Mouse (Mus musculus) naive thymus-derived CD4-positive, alpha-beta T cell, adult 5 months (primary cell): ENCODE results near the gene Acat2. TPM values are rescaled to one million over a fixed set of nuclear protein-coding genes. Genes with fewer than 3 reads are reported as not detected.

ENCODE experiments used
- polyA plus RNA-seq: library from polyadenylated mRNA; unstranded; fragments of 100-300 nt; shearing (Covaris generic); gene quantifications from one replicate; pipeline ENCODE4 v1.2.1, GENCODE M21; 2017

The Acat2 gene
- polyA plus RNA-seq = 45.3 TPM

DNA sequence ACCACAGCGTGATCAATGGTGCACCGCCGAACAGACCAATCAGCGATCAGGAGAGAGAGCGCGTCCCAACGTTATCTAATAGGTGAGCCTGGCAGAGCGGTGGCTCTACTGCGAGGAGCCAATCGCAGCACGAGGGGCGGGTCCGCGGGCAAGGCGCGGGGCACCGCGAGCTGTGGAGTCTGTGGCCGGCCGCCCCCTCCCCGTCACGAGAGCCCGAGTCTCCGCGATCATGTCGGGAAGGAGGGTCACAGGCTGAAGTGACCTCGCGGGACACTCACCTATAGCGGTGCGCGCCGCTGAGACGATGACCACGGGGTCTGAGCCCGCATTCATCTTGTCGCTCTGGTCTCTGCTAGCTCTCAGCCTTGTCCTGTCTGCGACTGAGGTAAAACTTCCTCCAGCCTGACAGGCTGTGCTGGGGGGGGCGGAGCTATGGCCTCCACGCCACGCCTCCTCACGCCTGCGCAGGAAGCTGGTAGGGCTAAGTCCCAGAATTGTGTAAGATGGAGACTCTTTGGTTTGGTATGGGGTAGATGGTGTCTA lies at the start of gene Acat2:
Gene Acat2 (minus strand): TSS at position 417 of the 543 bp plus-strand sequence.

DNA sequence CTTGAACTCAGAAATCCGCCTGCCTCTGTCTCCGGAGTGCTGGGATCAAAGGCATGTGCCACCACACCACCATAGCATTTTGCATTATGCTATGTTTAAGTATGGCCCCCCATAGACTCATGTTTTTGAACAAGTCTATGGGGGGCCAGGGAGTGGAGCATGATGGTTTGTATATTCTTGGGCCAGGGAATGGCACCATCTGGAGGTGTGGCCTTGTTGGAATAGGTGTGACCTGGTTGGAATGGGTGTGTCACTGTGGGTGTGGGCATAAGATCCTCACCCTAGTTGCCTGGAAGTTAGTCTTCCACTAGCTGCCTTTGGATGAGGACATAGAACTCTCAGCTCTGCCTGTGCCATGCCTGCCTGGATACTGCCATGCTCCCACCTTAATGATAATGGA lies 46.0 kb upstream of the Acat2 start, which contains the start of gene Sod2:
Gene Sod2 (plus strand): TSS at position 301 of the 400 bp plus-strand sequence.

DNA sequence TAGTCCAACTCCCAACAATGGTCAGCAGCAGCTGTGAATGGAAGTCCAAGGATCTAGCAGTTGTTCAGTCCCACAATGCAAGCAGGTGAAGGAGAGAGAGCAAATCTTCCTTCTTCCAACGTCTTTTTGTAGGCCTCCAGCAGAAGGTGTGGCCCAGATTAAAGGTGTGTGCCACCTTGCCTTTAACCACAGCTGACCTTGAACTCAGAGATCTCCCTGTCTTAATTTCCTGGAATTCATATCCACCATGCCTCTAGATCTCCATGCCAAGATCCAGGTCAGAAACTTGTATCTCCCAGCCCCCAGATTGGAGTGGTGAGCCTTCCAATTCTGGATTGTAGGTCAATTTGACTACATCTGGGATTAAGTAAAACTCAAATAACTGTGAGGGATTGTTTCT lies 33.5 kb upstream of the Acat2 start, which contains the start of gene Wtap:
Gene Wtap (minus strand): TSS at position 101 of the 400 bp plus-strand sequence.

DNA sequence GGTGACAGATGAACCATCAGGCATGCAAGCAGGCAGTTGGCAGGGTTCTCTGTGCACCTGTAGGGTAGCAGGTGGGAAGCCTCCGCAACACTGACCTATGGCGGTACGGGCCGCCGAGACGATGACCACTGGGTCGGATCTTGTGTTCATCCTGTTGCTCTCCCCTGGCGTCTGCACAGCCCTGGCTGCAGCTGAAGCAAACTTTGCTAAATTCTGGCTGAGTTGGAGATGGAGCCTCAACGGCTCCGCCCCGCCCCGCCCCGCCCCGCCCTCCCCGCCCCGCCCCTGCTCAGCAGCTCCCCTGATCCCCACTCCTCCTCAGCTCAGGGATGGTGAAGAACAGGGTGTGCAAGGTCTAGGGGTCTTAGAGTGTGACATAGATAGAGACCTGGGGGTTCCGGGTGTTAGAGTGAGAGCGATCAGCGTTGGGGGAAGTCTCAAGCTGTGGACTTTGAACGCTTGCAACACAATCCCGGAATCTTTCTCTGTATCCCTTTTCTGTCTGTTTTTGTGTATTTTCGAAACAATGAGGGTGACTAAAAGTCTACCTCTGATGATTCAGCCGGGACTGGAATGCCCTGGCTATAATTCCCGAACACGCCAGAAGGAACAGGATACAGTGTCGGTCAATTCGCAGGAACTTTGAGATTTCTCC lies 20.3 kb downstream of the Acat2 start, which contains the start of gene Acat3:
Gene Acat3 (minus strand): TSS at position 450 of the 655 bp plus-strand sequence.

DNA sequence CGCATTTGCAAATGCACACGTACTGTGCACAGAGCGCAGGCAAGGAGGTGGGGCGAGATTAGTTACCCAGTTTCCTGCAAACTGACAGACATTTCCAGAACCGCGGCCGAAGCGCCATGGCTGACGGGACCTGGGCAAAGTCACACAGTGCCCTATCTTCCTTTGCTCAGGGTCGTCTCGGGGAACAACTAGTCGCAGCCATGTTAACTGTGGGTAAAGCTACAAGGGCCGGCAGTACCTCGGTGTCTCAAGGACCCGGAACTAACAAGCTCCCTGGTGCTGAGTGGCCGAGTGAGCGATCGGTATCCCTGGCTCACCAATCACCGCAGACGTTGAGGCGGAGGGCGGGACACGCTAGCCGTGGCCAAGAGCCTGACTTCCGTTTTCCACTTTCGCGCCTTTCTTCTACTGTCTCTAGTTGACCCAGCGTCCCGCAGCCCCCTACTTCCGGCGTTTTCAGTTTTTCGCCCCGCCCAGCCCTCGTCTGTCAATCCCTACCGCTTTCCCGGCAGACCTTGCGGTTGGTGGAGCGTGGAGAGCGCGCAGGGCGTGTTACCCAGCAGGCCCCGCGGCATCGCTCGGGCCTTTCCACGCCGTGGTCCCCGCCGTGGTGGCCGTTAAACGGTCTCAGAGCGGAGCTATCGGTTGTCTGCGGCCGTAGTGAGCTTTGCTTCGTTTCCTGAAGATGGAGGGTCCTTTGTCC lies 44.5 kb downstream of the Acat2 start, which contains the start of gene Mrpl18:
Gene Mrpl18 (minus strand): TSS at position 465 of the 703 bp plus-strand sequence.

DNA sequence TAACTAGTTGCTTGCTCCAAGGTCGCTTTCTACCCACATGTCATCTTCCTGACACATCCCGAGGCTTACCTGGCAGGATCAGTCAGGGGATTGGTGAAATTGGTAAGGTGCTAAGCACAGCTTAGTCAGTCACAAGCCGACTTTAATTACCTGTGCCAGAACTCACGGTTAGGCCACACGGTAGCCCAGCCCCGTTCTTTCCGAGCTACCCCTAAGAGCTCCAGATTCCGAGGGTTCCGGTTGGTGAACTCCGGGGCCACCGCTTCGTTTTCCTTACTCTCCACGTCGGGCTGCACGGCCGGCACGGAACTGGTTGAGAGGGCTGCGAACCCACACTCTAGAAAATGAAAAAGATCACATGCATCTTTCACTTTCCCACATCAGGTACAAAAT lies 45.1 kb downstream of the Acat2 start, which contains the start of gene Tcp1:
Gene Tcp1 (plus strand): TSS at position 214 of the 393 bp plus-strand sequence.

DNA sequence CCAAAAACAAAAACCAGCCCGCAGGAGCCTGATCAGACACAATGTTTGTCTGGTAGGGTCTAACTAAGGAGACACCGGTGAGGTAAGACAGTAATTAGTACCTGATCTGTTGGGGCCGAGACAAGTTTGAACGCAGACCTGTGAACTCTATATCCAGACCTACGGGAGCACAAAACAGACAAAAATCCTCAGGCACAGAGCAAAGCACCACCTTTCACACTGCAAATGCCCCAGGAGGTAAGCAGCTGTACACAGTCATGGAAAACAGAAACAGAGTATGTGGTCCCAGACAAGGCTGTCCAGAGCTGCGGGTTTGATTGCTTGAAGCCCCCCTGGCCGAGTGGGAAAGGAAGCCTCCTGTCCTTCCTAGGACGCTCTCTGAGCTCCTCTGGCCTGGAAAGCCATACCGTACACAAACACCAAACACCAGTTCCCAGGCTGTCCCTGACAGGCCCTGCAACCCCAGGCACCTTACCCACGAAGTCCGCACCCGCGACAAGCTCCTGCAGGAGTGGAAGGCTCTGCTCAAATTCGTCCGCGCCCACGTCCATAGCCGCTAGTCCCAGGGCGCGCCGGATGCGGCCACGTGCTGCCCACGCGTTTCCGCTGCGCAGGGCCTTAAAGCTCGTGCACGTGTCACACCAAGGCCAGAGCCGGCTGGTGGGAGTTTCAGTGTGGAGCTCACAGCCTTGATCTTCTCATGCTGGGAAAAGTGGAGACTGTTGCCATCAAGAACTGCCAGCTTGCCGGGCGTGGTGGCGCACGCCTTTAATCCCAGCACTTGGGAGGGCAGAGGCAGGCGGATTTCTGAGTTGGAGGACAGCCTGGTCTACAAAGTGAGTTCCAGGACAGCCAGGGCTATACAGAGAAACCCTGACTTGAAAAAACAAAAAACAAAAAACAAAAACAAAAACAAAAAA lies 50.9 kb downstream of the Acat2 start, which contains the start of gene Pnldc1:
Gene Pnldc1 (minus strand): TSS at position 870 of the 920 bp plus-strand sequence.

Other genes with a start within 250 kb of the Acat2 start
- 26.0 TPM for gene Igf2r, start 191.1 kb downstream of the Acat2 start, polyA plus RNA-seq
- not detected for gene Mas1, start 92.6 kb downstream of the Acat2 start, polyA plus RNA-seq
- not detected for gene Mrgprh, start 84.7 kb downstream of the Acat2 start, polyA plus RNA-seq
- gene Pnldc1, start 50.5 kb downstream of the Acat2 start, polyA plus RNA-seq = 0.86 TPM
- gene Tcp1, start 45.0 kb downstream of the Acat2 start, polyA plus RNA-seq = 186 TPM
- 71.5 TPM for gene Mrpl18, start 44.4 kb downstream of the Acat2 start, polyA plus RNA-seq
- gene Acat3, start 20.1 kb downstream of the Acat2 start, polyA plus RNA-seq = 2.4 TPM
- 87.3 TPM for gene Wtap, start 33.4 kb upstream of the Acat2 start, polyA plus RNA-seq
- 87.7 TPM for gene Sod2, start 46.1 kb upstream of the Acat2 start, polyA plus RNA-seq
- not detected for gene Gpr31b, start 91.5 kb upstream of the Acat2 start, polyA plus RNA-seq
- not detected for gene Tcp10b, start 100.4 kb upstream of the Acat2 start, polyA plus RNA-seq
- not detected for gene Unc93a, start 171.1 kb upstream of the Acat2 start, polyA plus RNA-seq